Mouse (Mus musculus) 3T3-L1 (cell line): Measurements from ENCODE around the gene Ccdc182.

ENCODE experiments used
- DNase-seq: peaks from one replicate; pipeline ENCODE4 v3.0.0-alpha.2; 2015; ENCODE audit warnings: low read depth, low spot score

The Ccdc182 gene

GRCm38 (mm10) chr11:88327016-88327415, 33.2 kb downstream of the Ccdc182 start:
- DNase-seq: no peak

DNA sequence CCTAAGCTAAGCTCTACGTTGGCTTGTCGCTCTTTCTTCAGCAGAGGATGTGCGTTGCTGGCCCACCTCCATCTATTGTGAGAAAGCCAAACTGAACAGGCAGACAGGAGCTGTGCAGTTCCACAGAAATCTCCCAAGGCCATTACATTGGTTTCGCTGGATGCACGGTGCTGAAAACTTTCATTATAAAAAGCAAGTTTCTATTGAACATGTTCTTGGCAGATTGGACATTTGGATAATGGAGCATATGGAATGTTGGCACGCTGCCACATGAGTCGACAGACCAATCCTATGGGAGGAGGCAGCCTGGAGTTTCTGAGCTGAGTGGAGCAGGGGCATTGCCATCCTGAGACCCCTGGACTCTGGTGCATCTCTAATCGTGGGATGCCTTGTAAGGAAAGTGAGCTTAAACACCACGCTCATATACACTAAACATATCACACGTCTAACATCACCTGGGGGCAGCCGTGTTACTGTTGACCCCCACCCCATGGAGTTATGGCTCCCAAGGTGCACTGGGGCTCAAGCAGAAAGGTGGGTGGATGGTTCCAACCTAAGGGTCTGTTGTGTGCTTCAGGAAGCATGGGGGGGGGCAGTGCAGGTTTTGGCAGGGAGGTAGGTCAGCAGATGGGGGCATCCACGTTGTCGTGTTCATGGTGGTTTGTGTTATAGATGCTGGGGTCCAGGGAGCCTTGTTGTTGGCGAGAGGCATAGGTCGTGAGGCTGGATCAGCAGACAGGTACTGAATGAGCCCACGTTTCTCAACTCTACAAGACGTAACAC, 35.1 kb downstream of the Ccdc182 start:
- peak; percentile 53 for DNase-seq

DNA sequence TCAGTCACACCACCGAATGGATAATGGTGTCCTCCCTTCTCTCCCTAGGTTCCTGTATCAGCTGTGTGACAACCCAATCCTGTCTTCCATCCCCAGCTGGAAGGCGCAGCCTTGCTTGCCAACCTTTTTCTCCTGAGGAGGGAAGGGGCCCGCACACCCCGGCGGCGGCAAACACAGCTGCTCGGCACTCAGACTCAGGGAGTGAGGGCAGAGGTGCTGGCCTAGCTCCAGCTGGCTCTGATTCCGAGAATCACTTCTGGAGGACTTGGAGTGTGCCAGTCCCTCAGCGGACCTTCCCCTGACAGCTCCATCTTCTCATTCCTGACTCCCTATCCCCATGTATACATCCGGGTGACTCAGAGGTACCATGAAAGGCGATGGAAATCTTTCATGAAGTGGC, 36.9 kb downstream of the Ccdc182 start:
- no peak for DNase-seq

DNA sequence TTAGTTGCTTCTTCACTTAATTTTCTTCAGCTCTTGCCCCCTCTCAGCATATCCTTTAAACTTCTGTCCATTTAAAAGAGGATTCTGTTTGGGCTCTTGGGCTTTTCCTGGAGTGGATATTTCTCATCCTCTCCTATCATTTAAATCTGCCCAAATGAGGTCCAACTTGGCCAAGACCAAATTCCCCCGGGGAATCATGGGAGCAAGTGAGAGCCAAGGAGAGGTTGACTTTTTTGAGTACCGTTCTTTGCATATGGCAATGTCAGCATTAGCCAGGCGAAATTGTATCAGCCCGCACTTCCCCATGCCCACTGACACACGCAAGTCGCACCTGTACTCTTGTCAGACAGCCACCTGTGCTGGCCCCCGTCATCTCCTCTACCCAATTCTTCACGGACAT, 37.9 kb downstream of the Ccdc182 start:
- DNase-seq: no peak

DNA sequence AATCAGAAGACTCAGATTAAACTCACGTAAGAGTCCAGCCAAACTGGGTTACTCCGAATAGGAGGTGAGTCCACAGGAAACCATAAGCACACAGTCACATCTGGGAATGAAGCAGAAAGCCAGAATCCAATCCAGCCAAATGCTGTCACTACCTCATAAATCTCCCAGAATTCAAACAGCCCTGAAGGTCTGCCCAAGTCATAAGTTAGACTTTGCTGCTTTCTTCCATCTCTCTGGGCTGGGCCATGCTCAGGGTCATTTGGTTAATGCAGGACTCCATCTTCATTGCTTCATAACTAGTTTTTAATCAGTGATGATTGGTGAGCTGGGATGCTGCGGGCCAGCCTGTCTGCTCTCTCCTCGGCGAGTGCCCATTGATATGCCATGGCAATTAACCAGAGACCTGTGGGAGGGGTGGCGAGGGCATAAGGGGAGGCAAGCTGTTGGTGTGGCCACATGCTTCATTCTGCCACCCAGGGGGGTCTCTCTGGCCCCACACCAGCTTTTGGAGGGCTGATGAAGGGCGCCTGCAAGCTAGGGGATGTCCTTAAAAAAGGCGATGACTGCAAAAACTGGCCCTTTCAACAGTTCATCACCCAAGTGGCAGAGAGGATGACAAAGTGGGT, 38.6 kb downstream of the Ccdc182 start:
- peak; percentile 80 for DNase-seq

- no peak for DNase-seq
Measured at GRCm38 (mm10) chr11:88334893-88335292, 41.0 kb downstream of the Ccdc182 start.

GRCm38 (mm10) chr11:88337926-88338325, 44.1 kb downstream of the Ccdc182 start:
- peak; percentile 13 for DNase-seq
